Mouse (Mus musculus) CH12.LX (cell line): Measurements from ENCODE around the gene Katna1.

Experiments
- CHD2 ChIP-seq: IDR thresholded peaks from 2 replicates; pipeline ENCODE4 v1.6.1; 2011; ENCODE audit warnings: low read length, improper control_type of control experiment
- CTCF ChIP-seq, 2 experiments: IDR thresholded peaks in 1 of 2; conservative IDR thresholded peaks in 1 of 2; 2 replicates each; pipeline ENCODE4 v1.5.1; 2011 to 2012; ENCODE audit warnings: low read depth in 2 of 2, low read length in 2 of 2, improper control_type of control experiment in 1 of 2, inconsistent platforms in 1 of 2, mild to moderate bottlenecking in 1 of 2, moderate library complexity in 1 of 2
- E2F4 ChIP-seq: IDR thresholded peaks from 2 replicates; pipeline ENCODE4 v1.6.1; 2011; ENCODE audit warnings: low read depth, low read length, improper control_type of control experiment; ENCODE audit not compliant: insufficient replicate concordance
- EP300 ChIP-seq: IDR thresholded peaks from 2 replicates; pipeline ENCODE4 v1.6.1; 2011; ENCODE audit warnings: low read length, improper control_type of control experiment
- HCFC1 ChIP-seq: IDR thresholded peaks from 2 replicates; pipeline ENCODE4 v1.6.1; 2012; ENCODE audit warnings: low read depth, mild to moderate bottlenecking, inconsistent platforms, low read length, improper control_type of control experiment
- IRF4 ChIP-seq: IDR thresholded peaks from 2 replicates; pipeline ENCODE4 v1.6.1; 2014; ENCODE audit warnings: low read depth, mild to moderate bottlenecking, inconsistent platforms, low read length, improper control_type of control experiment
- MXI1 ChIP-seq: IDR thresholded peaks from 2 replicates; pipeline ENCODE4 v1.6.1; 2011; ENCODE audit warnings: mild to moderate bottlenecking, low read depth, low read length, improper control_type of control experiment
- POLR2AphosphoS2 ChIP-seq: IDR thresholded peaks from 2 replicates; pipeline ENCODE4 v1.6.1; 2011; ENCODE audit warnings: low read depth, low read length, improper control_type of control experiment
- ZNF384 ChIP-seq: IDR thresholded peaks from 2 replicates; pipeline ENCODE4 v1.6.1; 2012; ENCODE audit warnings: low read depth, low read length, improper control_type of control experiment, inconsistent platforms

- TF ChIP-seq HCFC1 (no peak), CHD2 (no peak), E2F4 (no peak), EP300 (no peak), CTCF (conservative IDR thresholded peaks at IDR 0.05 in 1 of 2, IDR thresholded peaks at IDR 0.05 in 1 of 2; ENCODE audit: low read depth in 2 of 2, low read length in 2 of 2) (no peak), POLR2AphosphoS2 (no peak), ZNF384 (no peak), MXI1 (no peak), IRF4 (no peak)
Measured at GRCm38 (mm10) chr10:7700120-7700519, 25.7 kb upstream of the Katna1 start.
